Mouse (Mus musculus) ES-Bruce4 (cell line): Measurements from ENCODE around the gene Pcnp. TPM values are rescaled to one million over a fixed set of nuclear protein-coding genes. Genes with fewer than 3 reads are reported as not detected.
"Not testable (repeated sequence)": the region's sequence is repeated elsewhere in the genome, so short reads cannot be mapped to it uniquely, and the experiment has no call there.

Source experiments
- H3K27ac ChIP-seq: 2 replicates; pipeline ENCODE4 v1.5.1; 2012; ENCODE audit warnings: low read length, inconsistent platforms; ENCODE audit not compliant: insufficient read depth
- H3K27me3 ChIP-seq: 2 replicates; pipeline ENCODE4 v1.6.1; 2012; ENCODE audit warnings: mild to moderate bottlenecking, low read length, inconsistent platforms; ENCODE audit not compliant: control insufficient read depth, poor library complexity, insufficient read depth, severe bottlenecking
- H3K36me3 ChIP-seq: 2 replicates; pipeline ENCODE4 v1.6.1; 2012; ENCODE audit warnings: inconsistent platforms, mild to moderate bottlenecking, low read length, moderate library complexity; ENCODE audit not compliant: control insufficient read depth, poor library complexity, insufficient read depth, severe bottlenecking
- H3K4me1 ChIP-seq: one replicate; pipeline ENCODE4 v1.8.1; 2011; ENCODE audit warnings: low read length; ENCODE audit not compliant: control insufficient read depth, insufficient read depth
- H3K4me3 ChIP-seq: 2 replicates; pipeline ENCODE4 v1.5.1; 2011; ENCODE audit warnings: low read depth, mild to moderate bottlenecking, low read length
- H3K9ac ChIP-seq: 2 replicates; pipeline ENCODE4 v1.6.1; 2012; ENCODE audit warnings: low read depth, mild to moderate bottlenecking, inconsistent platforms; ENCODE audit not compliant: poor library complexity, severe bottlenecking
- H3K9me3 ChIP-seq: replicated peaks from 2 replicates; pipeline ENCODE4 v1.6.1; 2012; ENCODE audit warnings: mild to moderate bottlenecking, low read length, inconsistent platforms; ENCODE audit not compliant: control insufficient read depth, poor library complexity, insufficient read depth, severe bottlenecking
- CTCF ChIP-seq: IDR thresholded peaks from one replicate; pipeline ENCODE4 v1.8.1; 2011; ENCODE audit warnings: low read depth, low read length
- POLR2A ChIP-seq: IDR thresholded peaks from one replicate; pipeline ENCODE4 v1.8.1; 2011; ENCODE audit warnings: low read length; ENCODE audit not compliant: insufficient read depth
- polyA plus RNA-seq: library from polyadenylated mRNA; stranded (reverse); fragments of >200 nt; gene quantifications from 2 replicates; pipeline ENCODE4 v1.2.4, GENCODE M21; 2011; ENCODE audit warnings: low read depth; ENCODE audit not compliant: missing spikeins, insufficient read depth, insufficient read length

Pcnp gene
- polyA plus RNA-seq, 1 experiment, result 256 TPM

GRCm38 (mm10) chr16:55964126-55964949, 65.2 kb downstream of the Pcnp start:
- Histone ChIP-seq H3K9me3 (no peaks in the 10 kb centered on the region), H3K36me3 (peaks cover 22% of the 10 kb centered on the region), H3K27me3 (no peaks in the 10 kb centered on the region), H3K9ac (no peak overlapping the region), H3K4me1 (no peaks in the 10 kb centered on the region), H3K4me3 (no peak overlapping the region), H3K27ac (no peak overlapping the region)
- TF ChIP-seq CTCF (peak; percentile 34), POLR2A (no peak)

- not testable (repeated sequence) for H3K9ac ChIP-seq, H3K4me1 ChIP-seq, H3K27me3 ChIP-seq, H3K9me3 ChIP-seq, H3K4me3 ChIP-seq, H3K27ac ChIP-seq
- H3K36me3 ChIP-seq, result peaks cover 12% of the 10 kb centered on the region
Measured at GRCm38 (mm10) chr16:55963068-55963467, 66.5 kb downstream of the Pcnp start.

Other genes with a start within 250 kb of the Pcnp start
- 6.0 and 6.1 TPM in 2 replicates for gene Nfkbiz, start 190.8 kb downstream of the Pcnp start, polyA plus RNA-seq
- 4.3 and 4.5 TPM in 2 replicates for gene Nxpe3, start 134.5 kb downstream of the Pcnp start, polyA plus RNA-seq
- 14.6 and 20.6 TPM in 2 replicates for gene Cep97, start 94.9 kb downstream of the Pcnp start, polyA plus RNA-seq
- gene Rpl24, start 63.5 kb downstream of the Pcnp start, polyA plus RNA-seq, result 1,642 and 1,799 TPM in 2 replicates
- 19.6 and 20.5 TPM in 2 replicates for gene Zbtb11, start 55.9 kb downstream of the Pcnp start, polyA plus RNA-seq
- 24.3 and 25.3 TPM in 2 replicates for gene Trmt10c, start 8.1 kb upstream of the Pcnp start, polyA plus RNA-seq
- 18.8 and 24.4 TPM in 2 replicates for gene Senp7, start 18.6 kb upstream of the Pcnp start, polyA plus RNA-seq
- 0.18 and 0.20 TPM in 2 replicates for gene Impg2, start 174.6 kb upstream of the Pcnp start, polyA plus RNA-seq